Mouse (Mus musculus): ENCODE measurements around the gene Shroom2. TPM values are rescaled to one million over a fixed set of nuclear protein-coding genes. Genes with fewer than 3 reads are reported as not detected.
"Not testable (repeated sequence)": the region's sequence is repeated elsewhere in the genome, so short reads cannot be mapped to it uniquely, and the experiment has no call there.

Gene Shroom2
- total RNA-seq (2021), result 1 to 10 TPM; 2.8 to 8.3 TPM
- long read RNA-seq, experiment 1, result 0 reads
- long read RNA-seq, experiment 2, partial matches to known transcripts, result 1 of 2 reads
- long read RNA-seq, experiment 2, other reads (novel, unspliced or antisense), result 1 of 2 reads

- DNase-seq (ENCODE audit: low spot score in 2 of 2), result peak; percentile 16 to 25
These were observed at the start of gene Shroom2 for GRCm38 (mm10) chrX:152768891-152769599. Gene Shroom2, minus strand, starts transcription at chrX:152769465.

- no peak for DNase-seq (ENCODE audit: low spot score in 2 of 2)
These were observed 49.7 kb upstream of the Shroom2 start for GRCm38 (mm10) chrX:152818996-152819395.

- DNase-seq (ENCODE audit: low spot score in 2 of 2), result no peak
These were observed 44.1 kb upstream of the Shroom2 start for GRCm38 (mm10) chrX:152813339-152813738.

- no peak for DNase-seq (ENCODE audit: low spot score in 2 of 2)
These were observed 36.1 kb upstream of the Shroom2 start for GRCm38 (mm10) chrX:152805317-152805716.

GRCm38 (mm10) chrX:152788611-152789010, 19.3 kb upstream of the Shroom2 start:
- DNase-seq (ENCODE audit: low spot score in 2 of 2), result no peak

GRCm38 (mm10) chrX:152788129-152788528, 18.9 kb upstream of the Shroom2 start:
- DNase-seq (ENCODE audit: low spot score in 2 of 2), result no peak

GRCm38 (mm10) chrX:152781720-152782403, 12.6 kb upstream of the Shroom2 start, which contains the start of gene Gpr143:
Gene Gpr143, plus strand, starts transcription at chrX:152781921.
- peak in 1 of 2 experiments; percentile 17 for DNase-seq (ENCODE audit: low spot score in 2 of 2)

GRCm38 (mm10) chrX:152769600-152770157, 414 bp upstream of the Shroom2 start:
- peak; percentile 43 to 53 for DNase-seq (ENCODE audit: low spot score in 2 of 2)

- DNase-seq (ENCODE audit: low spot score in 2 of 2), result no peak
These were observed 5.1 kb downstream of the Shroom2 start for GRCm38 (mm10) chrX:152764171-152764570.

- no peak for DNase-seq (ENCODE audit: low spot score in 2 of 2)
These were observed 6.4 kb downstream of the Shroom2 start for GRCm38 (mm10) chrX:152762855-152763254.

- no peak for DNase-seq (ENCODE audit: low spot score in 2 of 2)
These were observed 6.8 kb downstream of the Shroom2 start for GRCm38 (mm10) chrX:152762437-152762836.

GRCm38 (mm10) chrX:152756293-152756692, 13.0 kb downstream of the Shroom2 start:
- no peak for DNase-seq (ENCODE audit: low spot score in 2 of 2)

- no peak for DNase-seq (ENCODE audit: low spot score in 2 of 2)
These were observed 13.4 kb downstream of the Shroom2 start for GRCm38 (mm10) chrX:152755819-152756218.

- no peak for DNase-seq (ENCODE audit: low spot score in 2 of 2)
These were observed 23.3 kb downstream of the Shroom2 start for GRCm38 (mm10) chrX:152745925-152746324.

- DNase-seq (ENCODE audit: low spot score in 2 of 2), result no peak
These were observed 25.6 kb downstream of the Shroom2 start for GRCm38 (mm10) chrX:152743642-152744041.

- no peak for DNase-seq (ENCODE audit: low spot score in 2 of 2)
These were observed 30.4 kb downstream of the Shroom2 start for GRCm38 (mm10) chrX:152738759-152739368.

- no peak for DNase-seq (ENCODE audit: low spot score in 2 of 2)
These were observed 31.1 kb downstream of the Shroom2 start for GRCm38 (mm10) chrX:152738191-152738590.

GRCm38 (mm10) chrX:152735283-152735682, 34.0 kb downstream of the Shroom2 start:
- no peak for DNase-seq (ENCODE audit: low spot score in 2 of 2)

- no peak for DNase-seq (ENCODE audit: low spot score in 2 of 2)
These were observed 52.6 kb downstream of the Shroom2 start for GRCm38 (mm10) chrX:152716693-152717092.

GRCm38 (mm10) chrX:152710715-152711114, 58.5 kb downstream of the Shroom2 start:
- DNase-seq (ENCODE audit: low spot score in 2 of 2), result not testable (repeated sequence)

GRCm38 (mm10) chrX:152708359-152708758, 60.9 kb downstream of the Shroom2 start:
- no peak for DNase-seq (ENCODE audit: low spot score in 2 of 2)
